ENCODE assay signal across 8 mouse cellular contexts in genomic region chr12:84214495-84215175, GRCm38 (mm10). TPM values are rescaled to one million over a fixed set of nuclear protein-coding genes. Genes with fewer than 3 reads are reported as not detected.
DNase-seq lines count a peak whose midpoint lies in the region; ATAC-seq lines count a peak whose summit lies in the region.

No protein-coding gene starts in this region.

- H3K4me3 ChIP-seq in embryonic facial prominence, embryonic 12.5 days, result no peak overlapping the region
- no peak overlapping the region for H3K4me3 ChIP-seq in embryonic facial prominence, embryonic 10.5 days
- no peak overlapping the region for H3K4me3 ChIP-seq in kidney, embryonic 15.5 days (replicated peaks)

- no peak overlapping the region for H3K4me2 ChIP-seq in embryonic facial prominence, embryonic 12.5 days (replicated peaks)
- no peak overlapping the region for H3K4me2 ChIP-seq in kidney, embryonic 15.5 days

- ATAC-seq in embryonic facial prominence, embryonic 12.5 days (ENCODE audit: insufficient number of reproducible peaks, insufficient read depth, low FRiP score, low TSS enrichment), result no peak
- no peak for ATAC-seq in kidney, embryonic 15.5 days (replicated peaks; ENCODE audit: low FRiP score)

- 0 out of 2 replicates have a peak overlapping the region, but pooled peaks have one; percentile 42 for H3K27ac ChIP-seq in embryonic facial prominence, embryonic 12.5 days
- no peak overlapping the region for H3K27ac ChIP-seq in embryonic facial prominence, embryonic 10.5 days (replicated peaks)
- H3K27ac ChIP-seq in kidney, embryonic 15.5 days, result peak overlapping the region; percentile 73

- H3K9me3 ChIP-seq in embryonic facial prominence, embryonic 12.5 days, result no peaks in the 10 kb centered on the region
- no peaks in the 10 kb centered on the region for H3K9me3 ChIP-seq in embryonic facial prominence, embryonic 10.5 days
- H3K9me3 ChIP-seq in kidney, embryonic 15.5 days (replicated peaks), result no peaks in the 10 kb centered on the region

- H3K27me3 ChIP-seq in embryonic facial prominence, embryonic 12.5 days, result no peaks in the 10 kb centered on the region
- no peaks in the 10 kb centered on the region for H3K27me3 ChIP-seq in embryonic facial prominence, embryonic 10.5 days (replicated peaks; ENCODE audit: low read depth, poor library complexity, severe bottlenecking)
- no peaks in the 10 kb centered on the region for H3K27me3 ChIP-seq in kidney, embryonic 15.5 days

- peaks cover 41% of the 10 kb centered on the region for H3K4me1 ChIP-seq in embryonic facial prominence, embryonic 12.5 days
- peaks cover 65% of the 10 kb centered on the region for H3K4me1 ChIP-seq in embryonic facial prominence, embryonic 10.5 days
- peaks cover 87% of the 10 kb centered on the region for H3K4me1 ChIP-seq in kidney, embryonic 15.5 days

- H3K36me3 ChIP-seq in embryonic facial prominence, embryonic 12.5 days, result no peaks in the 10 kb centered on the region
- peaks cover 32% of the 10 kb centered on the region for H3K36me3 ChIP-seq in embryonic facial prominence, embryonic 10.5 days (replicated peaks)
- no peaks in the 10 kb centered on the region for H3K36me3 ChIP-seq in kidney, embryonic 15.5 days

- WGBS in embryonic facial prominence, embryonic 12.5 days, result 49% methylated on average over 14 of the region's 14 CpGs
- WGBS in embryonic facial prominence, embryonic 10.5 days, result 48% methylated on average over 14 of the region's 14 CpGs
- 44% methylated on average over 14 of the region's 14 CpGs for WGBS in kidney, embryonic 15.5 days

- H3K9ac ChIP-seq in embryonic facial prominence, embryonic 12.5 days, result no peak overlapping the region
- no peak overlapping the region for H3K9ac ChIP-seq in kidney, embryonic 15.5 days

- no peak for DNase-seq in embryonic facial prominence, embryonic 10.5 days (ENCODE audit: low spot score)
- no peak for DNase-seq in kidney, adult 18-20 months
- peak; percentile 29 for DNase-seq in kidney, postnatal 10 days
- DNase-seq in lung, postnatal 25 days (ENCODE audit: low spot score), result peak; percentile 52
- no peak for DNase-seq in adrenal gland, adult 8-10 months
- no peak for DNase-seq in right cerebral cortex, postnatal 25 days

RNA-seq across cellular contexts. Expression of gene Elmsan1, which starts 4.0 kb away (rescaled TPM):
- 7.9 and 9.0 TPM in 2 replicates for polyA plus RNA-seq in embryonic facial prominence, embryonic 12.5 days (2016; fragmentation: Nextera tagmentation; extraction: Ambion mirVana)
- 7.3 and 8.2 TPM in 2 replicates for polyA plus RNA-seq in embryonic facial prominence, embryonic 10.5 days (2016; fragmentation: Nextera tagmentation; extraction: Ambion mirVana)
- polyA plus RNA-seq in kidney, embryonic 15.5 days (2015; fragmentation: Nextera tagmentation; extraction: Ambion mirVana), result 8.7 and 10.8 TPM in 2 replicates
- 10 to 100 TPM; 21.2 to 31.2 (median 27.3) TPM for total RNA-seq in adrenal gland, adult 8-10 months (2022)

Comparison
In these comparisons a context has a peak if more than half of its experiments do, and no peak if none do; other contexts are left out.
1. DNase-seq: peak in kidney, postnatal 10 days (single experiment) and lung, postnatal 25 days (single experiment); none in embryonic facial prominence, embryonic 10.5 days (single experiment), kidney, adult 18-20 months (single experiment), adrenal gland, adult 8-10 months (single experiment) and right cerebral cortex, postnatal 25 days (single experiment).